Mouse (Mus musculus): ENCODE results near the gene Igfbpl1.

The Igfbpl1 gene

DNA sequence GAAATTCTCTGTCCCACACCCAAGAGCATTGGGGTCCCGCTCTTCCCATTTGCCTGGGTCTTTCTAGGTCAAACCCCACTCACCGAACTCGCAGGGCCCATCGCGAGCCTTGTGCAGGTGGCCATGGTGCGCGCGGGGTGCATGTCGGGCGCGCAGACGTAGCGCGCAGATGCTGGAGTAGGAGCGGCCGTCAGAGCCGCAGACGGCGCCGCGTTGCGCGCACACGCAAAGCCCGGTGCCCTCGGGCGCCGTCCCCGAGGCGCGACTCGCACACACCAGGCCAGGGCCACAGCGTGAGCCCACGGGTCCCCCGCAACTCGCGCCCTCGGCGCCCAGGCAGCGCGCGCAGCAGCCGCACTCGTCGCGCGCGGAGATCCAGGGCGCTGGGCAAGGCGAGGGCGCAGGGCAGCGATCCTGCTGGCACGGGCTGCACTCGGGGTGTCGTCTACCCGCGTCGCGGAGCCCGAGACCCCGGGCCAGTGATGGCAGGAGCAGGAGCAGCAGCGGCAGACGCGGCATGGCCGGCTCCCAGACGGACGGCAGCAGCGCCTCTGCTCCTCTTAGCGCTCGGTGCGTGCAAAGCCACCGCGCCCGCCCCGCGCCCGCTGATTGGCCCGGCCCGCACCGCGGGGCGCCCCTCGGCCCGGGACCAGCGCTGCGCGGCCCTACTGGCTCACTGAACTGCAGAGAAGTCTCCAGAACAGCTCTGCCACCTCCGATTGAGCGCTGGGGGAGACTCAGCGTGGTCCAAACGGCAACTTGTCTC, at the start of gene Igfbpl1:
TSS of gene Igfbpl1 (minus strand) at position 649 of the 766 bp plus-strand sequence.
- DNase-seq: no peak

DNA sequence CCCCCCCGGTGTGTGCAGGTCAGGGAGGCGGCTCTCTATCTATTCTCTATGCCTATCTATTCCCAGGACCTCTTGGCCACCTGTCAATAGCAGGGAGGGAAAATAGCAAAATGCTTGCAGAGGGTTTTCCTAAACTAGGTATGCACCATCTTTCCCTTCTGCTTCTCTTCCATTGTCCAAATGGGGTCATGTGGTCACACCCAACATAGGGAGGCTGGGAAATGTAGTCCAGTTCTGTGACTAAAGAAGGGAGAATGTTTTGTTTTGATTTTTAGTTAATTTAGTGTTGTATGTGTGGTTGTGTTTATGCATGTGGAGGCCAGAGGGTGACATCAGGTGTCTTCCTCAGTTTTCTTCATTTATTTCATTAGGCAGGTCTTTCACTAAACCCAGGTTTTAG, 45.4 kb upstream of the Igfbpl1 start:
- DNase-seq: no peak

DNA sequence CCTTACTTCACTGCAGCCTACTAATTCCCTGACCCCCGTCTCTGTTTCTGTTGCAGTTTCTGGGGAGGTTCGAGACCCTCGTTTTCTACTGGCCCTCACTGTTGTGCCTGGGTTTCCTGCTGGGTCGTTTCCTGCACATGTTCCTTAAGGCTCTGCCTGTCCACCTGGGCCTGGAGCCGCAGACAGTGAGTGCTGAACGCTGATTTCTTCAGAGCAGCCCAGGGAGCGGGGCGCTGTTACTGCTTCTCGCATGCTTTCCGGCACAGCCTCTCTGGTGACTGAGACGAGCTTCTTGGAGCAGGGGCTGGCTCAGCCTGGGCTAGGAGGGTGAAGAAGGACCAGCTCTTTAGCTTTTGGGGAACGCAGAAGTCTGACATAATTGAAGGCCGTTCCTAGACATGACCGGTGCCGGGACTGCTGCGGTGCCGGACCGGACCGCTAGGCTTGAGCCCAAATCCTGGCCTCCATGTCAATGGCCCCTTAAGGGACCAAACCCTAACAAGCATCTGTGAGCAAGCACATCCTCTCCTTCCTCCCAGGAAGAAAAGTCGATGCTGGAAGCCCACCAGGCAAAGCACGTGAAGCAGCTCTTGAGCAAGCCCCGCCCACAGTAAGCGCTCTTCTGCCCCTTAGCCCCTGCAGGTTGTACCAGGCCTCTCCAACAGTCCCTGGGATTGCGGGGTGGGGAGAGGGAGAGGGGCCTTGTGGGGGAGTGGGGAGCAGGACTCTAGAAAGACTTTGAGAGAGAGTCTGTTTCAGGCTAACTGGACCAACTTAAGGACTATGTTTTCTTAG, 42.5 kb upstream of the Igfbpl1 start:
- DNase-seq: no peak

- no peak for DNase-seq
These were observed 40.7 kb upstream of the Igfbpl1 start for GRCm38 (mm10) chr4:45867416-45867815.

DNA sequence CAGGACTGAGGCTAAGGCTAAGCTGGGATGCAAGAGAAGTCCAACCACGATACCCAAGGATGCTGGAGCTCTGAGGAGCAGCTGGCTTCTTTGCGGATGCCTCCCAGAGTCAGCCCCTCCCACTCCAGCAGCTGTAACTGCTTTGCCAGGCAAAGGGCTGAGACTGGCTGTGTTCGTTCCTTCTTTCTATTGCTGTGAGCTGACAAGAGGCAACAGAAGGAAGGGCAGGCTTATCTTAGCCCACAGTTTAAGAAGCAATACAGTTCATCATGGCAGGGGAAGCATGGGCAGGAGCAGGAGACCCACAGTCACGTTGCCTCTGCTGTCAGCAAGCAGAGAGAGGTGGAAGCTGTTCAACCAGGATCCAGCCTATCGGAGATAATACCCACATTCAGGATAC, 34.4 kb upstream of the Igfbpl1 start:
- no peak for DNase-seq

- DNase-seq: peak; percentile 88
These were observed 29.2 kb upstream of the Igfbpl1 start for GRCm38 (mm10) chr4:45855803-45856424.

- no peak for DNase-seq
These were observed 26.9 kb upstream of the Igfbpl1 start for GRCm38 (mm10) chr4:45853496-45854246.

DNA sequence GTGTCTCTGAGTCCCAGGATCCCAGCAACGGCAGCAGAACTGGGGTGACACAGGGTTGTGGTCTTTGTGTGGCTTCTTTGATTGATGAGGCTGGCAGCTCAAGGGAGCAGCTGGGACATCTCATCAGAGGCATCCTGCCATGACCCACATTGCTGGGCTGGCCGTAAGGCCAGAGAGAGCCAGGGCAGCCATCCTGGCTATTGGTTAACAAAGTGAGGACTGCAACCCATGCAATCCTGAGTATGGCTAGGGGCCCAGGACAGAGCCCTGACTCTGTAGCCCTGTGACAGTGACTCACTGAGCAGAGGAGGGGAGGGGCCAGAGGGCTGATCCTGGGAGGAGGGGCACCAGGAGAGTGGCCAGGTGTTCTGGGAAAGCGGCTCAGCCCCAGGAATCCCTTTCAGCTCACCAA, 24.9 kb upstream of the Igfbpl1 start:
- DNase-seq: no peak

DNA sequence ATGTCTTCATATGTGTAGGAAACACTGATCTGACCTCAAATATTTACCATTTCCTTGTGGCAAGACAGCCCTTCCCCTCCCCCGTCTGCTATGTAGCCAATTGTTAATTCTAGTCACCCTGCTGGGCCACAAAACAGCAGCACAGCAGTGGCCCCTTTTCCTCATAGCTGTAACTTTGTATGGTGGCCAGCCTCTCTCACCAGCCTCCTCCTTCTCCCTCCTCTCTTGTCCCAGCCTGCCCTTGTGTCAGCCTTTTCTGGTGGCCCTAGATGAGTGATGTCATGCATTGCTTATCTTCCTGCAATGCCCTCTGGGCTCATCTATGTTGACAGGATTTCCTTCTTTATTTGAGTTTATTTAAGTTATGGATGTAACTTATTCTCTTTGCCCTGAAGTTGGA, 22.7 kb upstream of the Igfbpl1 start:
- peak; percentile 53 for DNase-seq

DNA sequence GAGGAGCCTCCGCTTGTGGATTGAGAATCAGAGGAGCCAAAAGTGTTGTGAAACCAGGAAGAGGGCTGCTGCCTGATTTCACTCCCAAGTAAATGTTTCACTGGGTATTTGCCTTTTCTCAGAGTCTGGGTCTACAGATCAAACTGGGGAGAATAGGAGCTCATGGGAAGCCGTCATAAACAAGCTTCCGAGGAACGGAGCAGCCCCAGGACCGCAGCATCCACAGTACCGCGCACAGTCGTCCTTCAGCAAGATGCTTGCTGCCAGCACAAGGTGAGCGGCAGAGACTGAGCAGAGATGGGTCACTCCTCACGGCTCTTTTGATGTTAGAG, 22.1 kb upstream of the Igfbpl1 start:
- DNase-seq: no peak

DNA sequence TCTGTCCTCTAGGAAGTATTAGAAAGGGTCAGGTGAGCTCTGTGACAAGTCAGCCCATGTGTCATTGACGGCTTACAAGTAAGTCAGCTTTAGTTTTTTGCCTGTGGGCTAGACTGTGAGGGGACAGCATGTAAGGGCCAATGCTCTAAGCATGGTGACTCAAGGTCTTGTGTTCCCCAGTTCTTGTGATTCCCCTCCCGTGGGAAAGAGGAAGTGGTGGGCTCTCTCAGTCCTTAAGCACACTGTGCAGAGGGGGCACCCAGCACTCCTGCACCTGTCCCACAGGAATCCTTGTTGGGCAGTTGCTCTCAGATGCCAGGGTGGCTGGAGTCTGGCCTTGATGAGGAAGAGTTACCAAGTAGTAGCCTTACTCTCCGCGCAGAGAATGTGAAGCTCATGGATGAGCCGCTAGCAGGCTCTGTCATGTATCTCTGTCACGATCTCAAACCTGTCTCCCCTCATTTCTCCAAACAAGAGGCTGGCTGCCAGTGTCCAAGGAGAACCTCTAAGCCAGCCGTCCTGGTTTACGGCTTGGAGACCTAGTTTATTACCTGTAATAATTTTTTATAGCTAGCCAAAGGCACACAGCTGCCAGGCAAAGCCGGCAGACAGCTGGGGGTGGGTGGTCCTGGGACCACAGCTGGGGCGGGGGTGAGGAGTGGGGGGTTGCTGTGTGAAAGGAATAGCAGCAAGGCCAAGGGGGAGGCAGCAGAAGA, 21.5 kb upstream of the Igfbpl1 start, which contains the start of gene Stra6l:
TSS of gene Stra6l (plus strand) at position 556 of the 716 bp plus-strand sequence.
- no peak for DNase-seq

DNA sequence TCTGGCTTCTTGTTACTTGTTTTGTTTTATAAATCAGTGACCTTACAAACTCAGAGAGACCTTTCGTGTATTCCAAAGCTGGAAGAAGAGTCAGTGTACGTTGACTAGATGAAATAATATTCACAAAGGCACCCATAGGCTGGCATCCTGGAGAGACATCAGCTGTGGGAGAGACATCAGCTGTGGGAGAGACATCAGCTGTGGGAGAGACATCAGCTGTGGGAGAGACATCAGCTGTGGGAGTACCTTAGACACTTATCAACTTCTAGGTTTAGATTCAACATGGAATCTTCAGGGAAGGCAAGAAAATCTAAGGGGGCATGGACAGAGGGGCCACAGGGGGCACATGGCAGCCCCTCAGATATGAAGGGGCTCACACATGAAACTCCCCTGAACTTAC, 19.5 kb upstream of the Igfbpl1 start:
- DNase-seq: no peak

DNA sequence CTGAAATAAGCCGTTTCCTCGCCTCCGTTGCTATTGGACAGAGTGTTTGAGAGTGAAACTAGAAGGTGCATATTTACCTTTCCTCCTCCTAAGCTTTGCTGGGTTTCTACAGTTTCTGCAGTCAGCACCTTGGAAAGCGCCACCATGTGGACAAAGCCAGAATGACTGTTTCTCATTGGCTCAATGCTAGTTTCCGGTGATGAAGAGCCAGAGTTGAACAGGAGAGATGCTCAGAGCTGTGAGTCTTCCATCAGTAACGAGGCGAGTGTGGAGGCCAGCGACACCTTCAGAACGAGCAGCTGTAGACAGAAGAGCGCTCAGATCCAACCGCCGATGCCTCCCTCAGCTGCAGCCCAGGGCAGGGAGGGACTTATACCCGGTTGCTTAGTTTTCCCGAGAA, 17.6 kb upstream of the Igfbpl1 start:
- DNase-seq: no peak

DNA sequence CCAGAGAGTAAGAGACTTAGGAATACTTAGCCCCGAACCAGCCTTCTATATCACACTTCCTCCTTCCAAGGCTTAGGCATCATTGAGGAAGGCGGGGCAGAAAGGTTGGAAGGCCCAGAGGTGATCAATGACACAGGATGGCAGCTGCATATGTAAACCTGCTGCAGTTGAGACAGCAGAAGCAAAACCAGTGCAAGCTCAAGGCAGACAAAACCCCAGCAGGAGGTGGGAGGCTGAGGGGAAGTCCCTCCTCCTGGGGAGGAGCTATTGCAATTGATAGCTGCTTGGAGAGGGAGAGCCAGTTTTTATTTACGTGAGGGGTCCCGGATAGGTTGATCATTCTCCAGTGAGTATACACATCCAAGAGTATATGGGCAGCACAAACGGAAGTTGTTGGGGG, 6.7 kb upstream of the Igfbpl1 start:
- DNase-seq: no peak

GRCm38 (mm10) chr4:45831996-45832395, 5.3 kb upstream of the Igfbpl1 start:
- DNase-seq: no peak

DNA sequence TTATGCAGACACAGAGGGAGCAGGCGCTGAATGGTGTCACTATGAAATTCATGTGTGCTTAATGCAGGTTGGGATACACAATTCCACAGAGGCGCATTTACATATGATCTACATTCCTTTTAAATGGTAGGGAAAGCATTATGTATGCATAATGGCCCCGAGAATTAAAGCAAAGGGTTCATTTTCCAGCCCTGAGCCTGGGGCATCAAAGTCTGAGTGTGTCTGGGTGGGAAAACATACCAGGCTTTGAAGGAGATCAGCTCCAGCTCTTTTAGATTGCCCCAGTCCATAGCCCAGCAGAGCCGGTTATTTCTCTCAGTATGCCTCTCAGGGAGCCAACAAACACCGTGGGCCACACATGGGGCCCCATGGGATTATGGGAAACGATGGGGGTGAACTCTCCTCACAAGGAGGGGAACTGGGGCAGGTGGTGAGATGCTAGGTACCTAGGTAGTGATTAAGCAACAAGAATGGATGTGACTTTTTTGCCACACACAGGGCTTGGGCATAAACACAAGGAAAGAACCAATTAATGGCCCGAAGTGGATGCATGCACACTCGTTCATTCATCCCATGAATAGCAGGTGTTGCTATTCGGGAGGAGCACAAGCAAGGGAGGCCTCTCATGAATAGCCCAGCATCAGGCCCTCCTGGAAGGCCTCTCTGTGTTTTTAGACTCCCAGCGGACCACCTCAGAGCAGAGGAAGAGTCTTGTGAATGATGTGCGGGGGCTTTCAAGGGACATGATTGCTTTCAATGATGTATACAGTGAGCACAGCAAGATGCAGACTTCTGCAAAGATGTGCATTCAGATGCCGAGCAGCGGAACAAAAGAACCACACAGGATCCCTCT, 3.4 kb upstream of the Igfbpl1 start:
- DNase-seq: no peak

DNA sequence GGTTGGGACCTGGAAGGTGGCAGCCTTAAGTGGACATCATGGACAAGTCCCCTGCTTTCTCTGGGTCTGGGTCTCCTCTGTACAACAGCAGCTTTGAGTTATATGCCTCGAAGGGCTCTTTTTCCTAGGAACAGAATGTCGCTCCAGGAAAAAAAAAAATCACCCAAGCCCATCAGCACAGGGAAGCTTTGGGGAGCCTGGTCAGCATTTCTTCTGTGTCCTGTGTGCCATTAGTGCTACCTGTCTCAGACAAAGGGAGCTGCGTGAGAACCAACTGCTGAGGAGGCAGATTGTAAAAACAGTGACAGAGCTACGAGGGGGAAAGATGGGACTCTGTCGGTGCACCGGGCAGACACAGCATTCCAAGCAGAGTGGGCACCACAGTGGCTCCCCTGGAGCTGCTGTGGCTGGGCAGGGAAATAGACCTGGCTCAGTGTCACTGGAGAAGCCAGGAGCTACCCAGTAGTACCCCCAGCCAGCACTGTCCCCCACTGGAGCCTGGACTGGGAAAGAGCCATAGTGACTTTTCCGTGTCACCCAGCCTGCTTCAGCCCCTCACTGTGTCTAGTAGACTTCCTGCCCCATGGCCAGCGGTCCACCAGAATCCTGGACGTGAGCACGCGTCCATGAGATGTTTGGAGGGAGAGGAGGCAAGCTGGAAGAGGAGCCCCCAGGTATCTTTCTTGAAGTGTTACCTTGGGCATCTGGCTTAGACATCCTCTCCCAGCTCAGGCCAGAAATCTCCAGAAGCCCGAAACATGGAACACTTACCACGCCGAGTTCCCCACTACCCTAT, 1.8 kb downstream of the Igfbpl1 start:
- DNase-seq: no peak

DNA sequence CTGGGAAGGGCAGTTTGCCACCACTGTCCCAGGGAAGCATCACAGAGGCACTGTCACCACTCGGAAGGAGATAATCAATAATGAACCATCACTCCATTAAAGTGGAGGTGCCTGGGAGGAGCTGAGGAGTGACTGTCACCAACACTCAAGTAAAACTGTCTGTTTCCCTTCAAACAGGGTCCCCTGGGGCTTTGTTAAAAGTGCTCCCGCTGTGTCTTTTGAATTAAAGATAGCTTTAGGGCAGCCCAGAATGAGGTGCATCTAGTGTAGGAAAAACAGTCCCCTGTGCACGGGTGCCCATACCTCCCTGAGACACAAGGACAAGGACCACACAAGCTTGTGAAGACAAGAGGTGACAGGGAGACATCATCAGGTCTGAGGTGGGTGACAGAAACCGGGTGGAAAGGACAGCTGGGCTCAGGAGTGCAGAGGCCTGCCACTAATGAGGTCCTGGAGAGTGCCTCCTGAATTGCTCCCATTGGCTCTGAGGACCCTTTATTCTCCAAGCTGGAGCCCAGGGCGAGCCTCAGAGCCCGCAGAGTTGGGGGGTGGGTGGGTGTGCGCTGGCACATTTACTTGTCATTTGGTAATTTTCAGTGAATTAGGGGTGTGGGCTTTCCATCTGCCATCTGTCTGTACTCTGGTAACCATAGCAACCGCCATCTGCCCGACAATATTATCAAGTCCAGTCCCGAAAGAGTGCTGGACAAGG, 2.5 kb downstream of the Igfbpl1 start:
- no peak for DNase-seq

DNA sequence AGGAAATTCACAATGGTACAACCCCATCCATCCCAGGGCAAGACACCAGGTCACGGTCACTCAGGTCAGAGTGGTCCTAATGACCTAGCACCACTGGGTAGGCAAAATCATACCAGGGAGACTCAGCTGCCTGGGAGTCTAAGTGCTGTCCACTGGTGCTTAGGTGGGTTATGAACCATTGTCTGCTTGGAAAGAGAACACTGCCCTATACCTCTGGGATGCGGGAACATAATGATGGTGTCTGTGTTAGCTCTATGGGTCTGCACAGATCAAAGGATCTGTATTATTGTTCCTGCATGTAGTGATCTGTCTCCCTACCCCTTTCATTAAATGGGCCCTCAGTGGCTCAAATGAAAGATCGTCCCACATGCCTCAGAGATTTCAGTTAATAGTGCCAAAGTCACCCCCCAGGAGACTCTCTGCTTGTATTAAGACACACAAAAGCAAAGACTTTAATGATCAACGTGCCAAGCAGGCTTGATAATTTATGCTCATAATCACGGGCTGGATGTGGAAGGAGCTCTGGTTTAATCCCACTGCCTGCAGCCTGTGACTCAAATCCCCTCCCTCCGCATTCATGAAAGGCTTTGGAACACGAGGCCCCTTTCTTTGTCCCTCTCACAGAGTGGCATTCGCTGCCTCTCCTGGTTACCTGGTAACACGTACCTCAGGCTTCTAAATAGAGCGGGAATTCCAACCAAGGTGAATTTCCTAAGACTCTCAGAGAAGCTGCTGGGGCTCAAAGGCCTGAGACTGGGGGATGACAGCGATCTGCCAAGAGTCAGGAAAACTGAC, 3.7 kb downstream of the Igfbpl1 start:
- no peak for DNase-seq
